Mouse (Mus musculus) embryonic facial prominence, embryonic 13.5 days (tissue): ENCODE measurements at regions not wholly inside any gene's neighbourhood (a gene's known extent, or its start where the extent isn't known, plus 50 kb on each side); places are given as distances from the start of the nearest gene placed in this dataset.

ENCODE experiments used
- ATAC-seq: fragments of 200-750 bp; cut with Nextera tagmentation; 2 replicates; pipeline ENCODE4 v1.8.0; 2017; ENCODE audit warnings: low read depth; ENCODE audit not compliant: insufficient number of reproducible peaks, insufficient read depth, low FRiP score, low TSS enrichment
- H3K27ac ChIP-seq: fragments of 300-500 bp; sonication (generic); 2 replicates; pipeline ENCODE4 v1.5.1; 2015; ENCODE audit warnings: moderate library complexity, mild to moderate bottlenecking, inconsistent platforms
- H3K27me3 ChIP-seq: fragments of 300-500 bp; sonication (generic); 2 replicates; pipeline ENCODE4 v1.6.1; 2015; ENCODE audit warnings: mild to moderate bottlenecking, inconsistent platforms
- H3K36me3 ChIP-seq: fragments of 300-500 bp; sonication (generic); 2 replicates; pipeline ENCODE4 v1.6.1; 2015; ENCODE audit warnings: mild to moderate bottlenecking, inconsistent platforms
- H3K4me1 ChIP-seq: fragments of 300-500 bp; sonication (generic); 2 replicates; pipeline ENCODE4 v1.6.1; 2015; ENCODE audit warnings: inconsistent platforms
- H3K4me2 ChIP-seq: fragments of 300-500 bp; sonication (generic); 2 replicates; pipeline ENCODE4 v1.6.1; 2015; ENCODE audit warnings: moderate library complexity, mild to moderate bottlenecking, inconsistent platforms
- H3K4me3 ChIP-seq: fragments of 300-500 bp; sonication (generic); 2 replicates; pipeline ENCODE4 v1.5.1; 2015; ENCODE audit warnings: mild to moderate bottlenecking, inconsistent platforms
- H3K9ac ChIP-seq: fragments of 300-500 bp; sonication (generic); 2 replicates; pipeline ENCODE4 v1.6.1; 2015; ENCODE audit warnings: mild to moderate bottlenecking, inconsistent platforms
- H3K9me3 ChIP-seq: fragments of 300-500 bp; sonication (generic); 2 replicates; pipeline ENCODE4 v1.6.1; 2016; ENCODE audit warnings: inconsistent platforms
- WGBS: fragments of 180-500 bp; shearing (Covaris S2); methylation state at CpG from one replicate; pipeline ENCODE4 v1.1.7; 2015; ENCODE audit warnings: mixed read lengths; 5-methylcytosine and 5-hydroxymethylcytosine counted together

GRCm38 (mm10) chr12:16185431-16185923 is 368.8 kb upstream of the Trib2 start:
- peaks cover 12% of the 10 kb centered on the region for H3K4me1 ChIP-seq
- no peak overlapping the region for H3K27ac ChIP-seq
- no peaks in the 10 kb centered on the region for H3K36me3 ChIP-seq
- no peaks in the 10 kb centered on the region for H3K9me3 ChIP-seq
- no peak overlapping the region for H3K4me3 ChIP-seq
- 0 out of 2 replicates have a peak overlapping the region, but pooled peaks have one; percentile 3 for H3K4me2 ChIP-seq
- no peak overlapping the region for H3K9ac ChIP-seq
- WGBS: 72% methylated on average over 14 of the region's 14 CpGs
- no peaks in the 10 kb centered on the region for H3K27me3 ChIP-seq
- ATAC-seq: no peak

- Histone ChIP-seq H3K4me2 (no peak overlapping the region), H3K27me3 (no peaks in the 10 kb centered on the region), H3K9me3 (no peaks in the 10 kb centered on the region), H3K4me3 (no peak overlapping the region), H3K36me3 (no peaks in the 10 kb centered on the region), H3K27ac (peak overlapping the region; percentile 28; the same call in 1 of the 2 replicates), H3K9ac (no peak overlapping the region), H3K4me1 (peaks cover 12% of the 10 kb centered on the region)
- 13% methylated on average over 4 of the region's 4 CpGs for WGBS
- no peak for ATAC-seq
These were observed 366.3 kb upstream of the Trib2 start for GRCm38 (mm10) chr12:16183055-16183454.

- Histone ChIP-seq H3K9ac (no peak overlapping the region), H3K27ac (no peak overlapping the region), H3K9me3 (no peaks in the 10 kb centered on the region), H3K4me3 (no peak overlapping the region), H3K4me1 (peaks cover 12% of the 10 kb centered on the region), H3K4me2 (no peak overlapping the region), H3K36me3 (no peaks in the 10 kb centered on the region), H3K27me3 (no peaks in the 10 kb centered on the region)
- 81% methylated on average over 5 of the region's 5 CpGs for WGBS
- no peak for ATAC-seq
These were observed 364.9 kb upstream of the Trib2 start for GRCm38 (mm10) chr12:16181599-16181998.

GRCm38 (mm10) chr12:16179897-16180296 is 363.2 kb upstream of the Trib2 start:
- H3K27me3 ChIP-seq: no peaks in the 10 kb centered on the region
- no peaks in the 10 kb centered on the region for H3K36me3 ChIP-seq
- no peak overlapping the region for H3K4me3 ChIP-seq
- peaks cover 7% of the 10 kb centered on the region for H3K4me1 ChIP-seq
- 78% methylated on average over 2 of the region's 2 CpGs for WGBS
- H3K9me3 ChIP-seq: 0 out of 2 replicates have a peak, but pooled peaks cover 3% of the 10 kb centered on the region
- H3K27ac ChIP-seq: no peak overlapping the region
- no peak for ATAC-seq
- no peak overlapping the region for H3K9ac ChIP-seq
- H3K4me2 ChIP-seq: no peak overlapping the region

- 86% methylated on average over 1 of the region's 1 CpGs for WGBS
- Histone ChIP-seq H3K27ac (no peak overlapping the region), H3K4me2 (no peak overlapping the region), H3K4me1 (no peaks in the 10 kb centered on the region), H3K4me3 (no peak overlapping the region), H3K36me3 (no peaks in the 10 kb centered on the region), H3K9ac (no peak overlapping the region), H3K27me3 (no peaks in the 10 kb centered on the region), H3K9me3 (0 out of 2 replicates have a peak, but pooled peaks cover 3% of the 10 kb centered on the region)
- ATAC-seq: no peak
These were observed 359.6 kb upstream of the Trib2 start for GRCm38 (mm10) chr12:16176326-16176725.

DNA sequence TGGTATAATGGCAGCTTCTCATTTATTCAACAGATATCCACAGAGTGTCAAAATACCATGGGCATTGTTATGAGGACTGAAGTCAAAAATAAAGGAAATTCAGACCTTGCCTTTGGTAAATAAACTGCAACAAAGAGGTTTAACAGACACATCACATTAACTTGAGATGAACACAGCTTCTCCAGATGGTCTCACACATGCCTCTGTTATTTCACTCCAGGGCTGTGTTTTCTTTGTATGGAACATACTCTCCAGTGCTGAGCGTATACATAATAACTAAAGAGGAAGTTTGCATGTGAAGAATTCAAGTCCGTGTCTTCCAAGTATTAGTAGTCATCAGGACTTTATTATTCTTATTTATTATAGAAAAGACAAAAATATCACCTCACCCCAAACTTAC is 355.5 kb upstream of the Trib2 start:
- H3K4me2 ChIP-seq: no peak overlapping the region
- no peak for ATAC-seq
- no peaks in the 10 kb centered on the region for H3K36me3 ChIP-seq
- no peak overlapping the region for H3K9ac ChIP-seq
- 74% methylated on average over 2 of the region's 2 CpGs for WGBS
- no peak overlapping the region for H3K27ac ChIP-seq
- no peaks in the 10 kb centered on the region for H3K4me1 ChIP-seq
- H3K4me3 ChIP-seq: no peak overlapping the region
- H3K27me3 ChIP-seq: no peaks in the 10 kb centered on the region
- H3K9me3 ChIP-seq: 0 out of 2 replicates have a peak, but pooled peaks cover 3% of the 10 kb centered on the region

GRCm38 (mm10) chr12:16171636-16172035 is 354.9 kb upstream of the Trib2 start:
- H3K27me3 ChIP-seq: no peaks in the 10 kb centered on the region
- WGBS: 63% methylated on average over 5 of the region's 5 CpGs
- no peak overlapping the region for H3K9ac ChIP-seq
- H3K36me3 ChIP-seq: no peaks in the 10 kb centered on the region
- no peak overlapping the region for H3K27ac ChIP-seq
- no peak for ATAC-seq
- no peak overlapping the region for H3K4me2 ChIP-seq
- no peak overlapping the region for H3K4me3 ChIP-seq
- H3K4me1 ChIP-seq: no peaks in the 10 kb centered on the region
- 0 out of 2 replicates have a peak, but pooled peaks cover 3% of the 10 kb centered on the region for H3K9me3 ChIP-seq

DNA sequence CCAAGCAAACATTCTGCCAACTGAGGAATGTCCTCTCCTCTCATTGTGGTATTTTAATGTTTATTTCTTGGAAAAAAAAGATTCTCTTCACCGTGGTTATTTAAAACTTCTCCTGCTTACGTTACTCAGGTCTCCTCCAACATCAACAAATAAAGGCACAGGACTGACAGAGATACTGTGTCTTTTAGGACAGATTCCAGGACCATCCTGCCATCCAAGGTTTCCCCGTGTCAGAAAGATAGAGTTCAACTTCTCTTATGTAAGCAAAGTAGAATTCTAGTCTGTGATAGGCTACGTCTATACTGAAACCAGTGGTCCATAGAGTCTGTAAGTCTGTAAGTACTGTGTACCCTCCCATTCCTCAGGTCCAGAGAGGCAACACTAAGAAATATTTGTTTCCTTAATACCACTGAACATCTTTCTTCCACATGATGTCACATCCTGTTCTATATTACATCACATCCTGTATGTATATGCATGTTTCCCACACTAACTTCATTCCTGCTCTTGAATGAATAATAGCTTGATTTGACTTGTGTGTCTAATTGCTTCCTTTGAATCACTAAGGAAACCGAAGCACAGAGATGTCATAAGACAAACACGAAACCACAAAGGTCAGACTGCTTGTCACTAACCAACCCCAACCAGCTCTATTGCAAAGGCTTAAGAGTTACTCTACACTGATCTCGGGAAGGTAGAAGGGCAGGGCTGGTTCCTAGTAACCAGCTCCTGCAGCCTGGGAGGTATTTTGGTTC is 353.2 kb upstream of the Trib2 start:
- H3K4me1 ChIP-seq: no peaks in the 10 kb centered on the region
- H3K4me2 ChIP-seq: no peak overlapping the region
- H3K9me3 ChIP-seq: 0 out of 2 replicates have a peak, but pooled peaks cover 1% of the 10 kb centered on the region
- no peaks in the 10 kb centered on the region for H3K36me3 ChIP-seq
- WGBS: 74% methylated on average over 7 of the region's 7 CpGs
- no peak overlapping the region for H3K9ac ChIP-seq
- no peak for ATAC-seq
- no peak overlapping the region for H3K4me3 ChIP-seq
- no peaks in the 10 kb centered on the region for H3K27me3 ChIP-seq
- H3K27ac ChIP-seq: no peak overlapping the region

- no peaks in the 10 kb centered on the region for H3K36me3 ChIP-seq
- H3K9me3 ChIP-seq: no peaks in the 10 kb centered on the region
- WGBS: 55% methylated on average over 7 of the region's 7 CpGs
- no peak overlapping the region for H3K4me2 ChIP-seq
- ATAC-seq: no peak
- H3K27ac ChIP-seq: no peak overlapping the region
- H3K27me3 ChIP-seq: no peaks in the 10 kb centered on the region
- no peak overlapping the region for H3K4me3 ChIP-seq
- no peak overlapping the region for H3K9ac ChIP-seq
- no peaks in the 10 kb centered on the region for H3K4me1 ChIP-seq
These were observed 351.1 kb upstream of the Trib2 start for GRCm38 (mm10) chr12:16167793-16168343.

GRCm38 (mm10) chr12:16165126-16165525 is 348.4 kb upstream of the Trib2 start:
- no peaks in the 10 kb centered on the region for H3K4me1 ChIP-seq
- H3K4me2 ChIP-seq: no peak overlapping the region
- no peak overlapping the region for H3K9ac ChIP-seq
- ATAC-seq: no peak
- no peaks in the 10 kb centered on the region for H3K36me3 ChIP-seq
- no peaks in the 10 kb centered on the region for H3K27me3 ChIP-seq
- no peak overlapping the region for H3K27ac ChIP-seq
- 55% methylated on average over 4 of the region's 4 CpGs for WGBS
- H3K9me3 ChIP-seq: no peaks in the 10 kb centered on the region
- no peak overlapping the region for H3K4me3 ChIP-seq

- 82% methylated on average over 4 of the region's 4 CpGs for WGBS
These were observed 345.2 kb upstream of the Trib2 start for GRCm38 (mm10) chr12:16161947-16162346.

GRCm38 (mm10) chr12:16157896-16158295 is 341.2 kb upstream of the Trib2 start:
- Histone ChIP-seq H3K9me3 (no peaks in the 10 kb centered on the region), H3K4me3 (no peak overlapping the region), H3K27ac (no peak overlapping the region), H3K4me2 (no peak overlapping the region), H3K4me1 (peaks cover 9% of the 10 kb centered on the region; the same call in 1 of the 2 replicates), H3K36me3 (no peaks in the 10 kb centered on the region), H3K27me3 (no peaks in the 10 kb centered on the region; the same call in 1 of the 2 replicates), H3K9ac (no peak overlapping the region)
- 82% methylated on average over 7 of the region's 7 CpGs for WGBS
- ATAC-seq: no peak

More at GRCm38 (mm10) chr12:16161947-16162346, 345.2 kb upstream of the Trib2 start:
- ATAC-seq: no peak
- Histone ChIP-seq H3K27me3 (no peaks in the 10 kb centered on the region), H3K4me2 (no peak overlapping the region), H3K36me3 (no peaks in the 10 kb centered on the region), H3K9me3 (no peaks in the 10 kb centered on the region), H3K27ac (no peak overlapping the region), H3K9ac (no peak overlapping the region), H3K4me1 (no peaks in the 10 kb centered on the region), H3K4me3 (no peak overlapping the region)
